Mouse (Mus musculus): ENCODE data around the gene Arg2. TPM values are rescaled to one million over a fixed set of nuclear protein-coding genes. Genes with fewer than 3 reads are reported as not detected.
"Not testable (repeated sequence)": the region's sequence is repeated elsewhere in the genome, so short reads cannot be mapped to it uniquely, and the experiment has no call there.

The Arg2 gene
- total and polyA plus RNA-seq, 3 experiments = not detected

GRCm38 (mm10) chr12:79173721-79174120 lies 43.1 kb downstream of the Arg2 start:
- H3K27me3 ChIP-seq (ENCODE audit: control insufficient read depth in 1 of 2, insufficient read depth in 2 of 2, low read length in 2 of 2) = no peaks in the 10 kb centered on the region
- H3K9me3 ChIP-seq (replicated peaks; ENCODE audit: insufficient read depth, low read length) = no peaks in the 10 kb centered on the region
- H3K36me3 ChIP-seq (ENCODE audit: control insufficient read depth in 1 of 2, insufficient read depth in 2 of 2, low read length in 2 of 2) = peaks cover 0 to 22% of the 10 kb centered on the region in 2 experiments; a peak in 3 of 4 replicates
- peak overlapping the region; percentile 35; the same call in 1 of the 2 replicates for H3K9ac ChIP-seq (ENCODE audit: control insufficient read depth, low read depth, low read length, poor library complexity, severe bottlenecking)
- H3K27ac ChIP-seq (ENCODE audit: control insufficient read depth, low read depth, low read length) = peak overlapping the region; percentile 75
- no peak overlapping the region for H3K4me3 ChIP-seq (ENCODE audit: control insufficient read depth in 1 of 2, insufficient read depth in 1 of 2, low read depth in 2 of 2, low read length in 2 of 2)
- TF ChIP-seq ZKSCAN1 (IDR thresholded peaks at IDR 0.05; ENCODE audit: low read depth, low read length) = no peak
- peak; percentile 79 to 80 for TF ChIP-seq EP300 (IDR thresholded peaks at IDR 0.05; ENCODE audit: low read depth in 1 of 2, low read length in 2 of 2)
- TF ChIP-seq ETS1 (IDR thresholded peaks at IDR 0.05; ENCODE audit: low read depth, low read length) = peak; percentile 62
- TF ChIP-seq TCF12 (IDR thresholded peaks at IDR 0.05; ENCODE audit: low read depth, low read length) = peak; percentile 87
- peak; percentile 38; the same call in 1 of the 2 replicates for TF ChIP-seq SIN3A (IDR thresholded peaks at IDR 0.05; ENCODE audit: low read length)
- peak; percentile 25; the same call in 1 of the 2 replicates for TF ChIP-seq RCOR1 (IDR thresholded peaks at IDR 0.05; ENCODE audit: low read depth, low read length)
- no peak for TF ChIP-seq BHLHE40 (IDR thresholded peaks at IDR 0.05; ENCODE audit: borderline replicate concordance, low read depth, low read length)
- TF ChIP-seq GATA1 (IDR thresholded peaks at IDR 0.05; ENCODE audit: low read depth, low read length) = peak; percentile 89
- TF ChIP-seq TAL1 (IDR thresholded peaks at IDR 0.05; ENCODE audit: low read length) = peak; percentile 53
- H3K79me2 ChIP-seq (ENCODE audit: control insufficient read depth, insufficient read depth, low read length, poor library complexity) = peaks cover 18% of the 10 kb centered on the region
- DNase-seq (ENCODE audit: low read depth, low spot score) = peak; percentile 74
- H3K4me1 ChIP-seq (ENCODE audit: control insufficient read depth in 1 of 2, insufficient read depth in 2 of 2, low read length in 2 of 2) = peaks cover 9 to 10% of the 10 kb centered on the region in 2 experiments

GRCm38 (mm10) chr12:79175998-79176397 lies 45.4 kb downstream of the Arg2 start:
- DNase-seq (ENCODE audit: low read depth, low spot score) = no peak
- Histone ChIP-seq H3K36me3 (ENCODE audit: control insufficient read depth in 1 of 2, insufficient read depth in 2 of 2, low read length in 2 of 2) (peaks cover 0 to 14% of the 10 kb centered on the region in 2 experiments), H3K9me3 (replicated peaks; ENCODE audit: insufficient read depth, low read length) (no peaks in the 10 kb centered on the region), H3K9ac (ENCODE audit: control insufficient read depth, low read depth, low read length, poor library complexity, severe bottlenecking) (no peak overlapping the region), H3K4me1 (ENCODE audit: control insufficient read depth in 1 of 2, insufficient read depth in 2 of 2, low read length in 2 of 2) (peaks cover 9 to 10% of the 10 kb centered on the region in 2 experiments), H3K27me3 (ENCODE audit: control insufficient read depth in 1 of 2, insufficient read depth in 2 of 2, low read length in 2 of 2) (no peaks in the 10 kb centered on the region), H3K27ac (ENCODE audit: control insufficient read depth, low read depth, low read length) (no peak overlapping the region), H3K79me2 (ENCODE audit: control insufficient read depth, insufficient read depth, low read length, poor library complexity) (peaks cover 12% of the 10 kb centered on the region; the same call in 1 of the 2 replicates), H3K4me3 (ENCODE audit: control insufficient read depth in 1 of 2, insufficient read depth in 1 of 2, low read depth in 2 of 2, low read length in 2 of 2) (no peak overlapping the region)
- no peak for TF ChIP-seq NRF1 (IDR thresholded peaks at IDR 0.05; ENCODE audit: insufficient read depth, low read depth, low read length, poor library complexity, severe bottlenecking)
- no peak for TF ChIP-seq CHD1 (IDR thresholded peaks at IDR 0.05; ENCODE audit: low read depth, low read length)

- not testable (repeated sequence) for H3K27me3 ChIP-seq (ENCODE audit: control insufficient read depth in 1 of 2, insufficient read depth in 2 of 2, low read length in 2 of 2); H3K9me3 ChIP-seq (replicated peaks; ENCODE audit: insufficient read depth, low read length); H3K4me1 ChIP-seq (ENCODE audit: control insufficient read depth in 1 of 2, insufficient read depth in 2 of 2, low read length in 2 of 2); H3K4me3 ChIP-seq (ENCODE audit: control insufficient read depth in 1 of 2, insufficient read depth in 1 of 2, low read depth in 2 of 2, low read length in 2 of 2); DNase-seq (ENCODE audit: low read depth, low spot score); H3K27ac ChIP-seq (ENCODE audit: control insufficient read depth, low read depth, low read length); H3K9ac ChIP-seq (ENCODE audit: control insufficient read depth, low read depth, low read length, poor library complexity, severe bottlenecking); H3K79me2 ChIP-seq (ENCODE audit: control insufficient read depth, insufficient read depth, low read length, poor library complexity)
- peaks cover 4 to 15% of the 10 kb centered on the region in 2 experiments for H3K36me3 ChIP-seq (ENCODE audit: control insufficient read depth in 1 of 2, insufficient read depth in 2 of 2, low read length in 2 of 2)
- TF ChIP-seq TCF12 (IDR thresholded peaks at IDR 0.05; ENCODE audit: low read depth, low read length) (peak; percentile 58; the same call in 1 of the 2 replicates), GATA1 (IDR thresholded peaks at IDR 0.05; ENCODE audit: low read depth, low read length) (peak; percentile 35; the same call in 1 of the 2 replicates)
Measured at GRCm38 (mm10) chr12:79185160-79185559, 54.6 kb downstream of the Arg2 start.

All from MEL (cell line).